Mouse (Mus musculus) thymus, postnatal 10 days (tissue): ENCODE measurements around the gene Gcfc2.

Experiments used
- DNase-seq, 2 experiments: peaks; one replicate each; pipeline ENCODE4 v3.0.0; 2021; ENCODE audit warnings: low spot score in 2 of 2

Gcfc2 gene

DNA sequence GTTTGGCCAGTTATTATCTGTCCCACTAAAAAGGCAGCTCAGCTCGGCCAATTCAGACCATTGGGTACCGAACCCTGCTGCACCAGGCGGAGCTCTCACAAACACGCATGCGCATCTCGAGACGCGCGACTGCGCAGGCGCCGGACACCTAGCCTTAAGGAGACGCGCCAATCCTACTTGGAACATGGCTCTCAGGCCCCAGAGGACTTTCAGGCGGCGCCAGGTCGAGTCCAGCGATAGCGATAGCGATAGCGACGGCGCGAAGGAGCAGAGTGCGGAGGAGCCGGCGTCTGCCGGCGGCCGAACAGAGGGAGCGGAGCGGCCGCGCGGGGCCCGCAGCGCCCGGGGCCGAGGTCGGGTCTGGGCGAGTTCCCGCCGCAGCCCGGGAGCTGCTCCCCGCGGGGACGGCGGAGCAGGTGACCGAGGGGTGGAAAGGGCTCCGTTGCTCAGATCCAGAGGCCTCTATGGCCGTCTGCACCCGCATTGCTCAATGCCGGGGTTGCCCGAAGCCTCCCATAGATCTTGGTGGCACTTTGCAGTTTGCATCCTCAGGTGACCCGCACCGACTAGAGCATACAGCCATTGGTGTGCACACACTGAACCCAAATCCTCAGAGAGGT is at the start of gene Gcfc2:
Gene Gcfc2 (plus strand): TSS at position 147 of the 620 bp plus-strand sequence.
- peak; percentile 79 to 93 for DNase-seq

DNA sequence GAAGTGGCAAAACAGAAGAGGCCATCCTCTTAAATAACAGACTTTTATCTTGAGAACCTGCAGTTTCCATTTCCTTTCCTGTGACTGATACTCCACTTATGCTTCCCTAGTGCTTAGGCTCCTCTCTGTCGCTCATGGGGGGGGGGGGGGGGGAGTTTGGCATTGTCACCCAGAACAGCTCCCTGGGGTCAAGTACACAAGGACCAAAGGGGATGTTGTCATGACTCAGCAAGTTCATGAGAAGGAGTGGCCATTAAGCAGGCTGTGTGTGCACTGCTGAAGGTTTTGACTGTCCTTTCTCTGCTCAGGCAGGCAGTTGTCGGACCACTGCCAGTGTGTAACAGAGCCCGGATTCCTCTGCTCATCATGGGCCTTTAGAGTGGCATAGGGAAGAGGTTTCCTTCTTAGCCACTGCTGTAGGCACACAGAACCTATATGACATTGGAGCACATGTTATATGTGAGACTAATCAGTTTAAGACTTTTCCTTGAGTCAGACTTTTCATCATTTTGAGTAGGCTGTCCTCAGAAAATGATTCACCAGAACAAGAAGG is 27.7 kb upstream of the Gcfc2 start:
- no peak for DNase-seq

DNA sequence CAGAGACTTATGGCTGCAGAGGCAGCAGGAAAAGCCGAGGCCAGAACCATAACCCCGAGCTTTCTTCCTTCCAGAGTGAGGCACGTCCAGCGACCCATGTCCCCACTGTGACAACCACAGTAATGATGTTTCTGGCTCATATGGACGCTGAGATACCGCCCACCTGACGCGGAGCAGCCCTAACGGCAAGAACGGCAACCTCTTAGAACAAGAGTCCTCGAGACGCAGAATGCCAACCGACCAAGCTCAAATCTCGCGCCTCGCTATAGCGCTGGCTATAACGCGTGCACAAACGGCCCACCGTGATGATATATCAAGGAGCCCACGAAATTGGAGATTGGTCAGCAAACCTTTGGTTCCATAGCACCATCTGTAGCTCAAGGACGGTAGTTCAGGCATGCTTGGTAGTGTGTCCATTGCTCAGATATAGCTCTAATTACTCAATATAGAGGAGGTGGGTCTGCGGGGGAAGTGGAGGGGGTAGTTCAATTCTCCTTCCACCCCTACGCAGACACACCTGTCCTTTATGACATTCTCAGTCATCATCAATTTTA is 13.1 kb upstream of the Gcfc2 start:
- no peak for DNase-seq

DNA sequence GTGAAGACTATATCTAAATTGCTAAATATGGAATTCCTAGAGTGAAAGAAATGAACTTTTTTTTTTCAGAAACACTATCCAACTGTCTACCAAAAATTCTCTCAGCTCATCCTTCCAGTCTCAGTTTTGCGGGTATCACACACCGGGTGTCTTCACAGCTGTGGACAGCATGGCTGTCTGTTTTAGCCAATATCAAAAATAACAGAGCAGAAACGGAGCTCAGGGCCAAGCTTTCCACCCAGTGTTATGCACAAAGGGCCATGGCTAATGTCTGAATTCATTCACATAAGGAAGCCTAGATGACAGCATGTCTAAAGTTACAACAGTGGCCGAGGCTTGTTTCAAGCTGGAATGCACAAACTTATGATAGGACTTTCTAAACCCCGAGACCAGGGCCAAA is 12.2 kb upstream of the Gcfc2 start:
- DNase-seq = no peak

DNA sequence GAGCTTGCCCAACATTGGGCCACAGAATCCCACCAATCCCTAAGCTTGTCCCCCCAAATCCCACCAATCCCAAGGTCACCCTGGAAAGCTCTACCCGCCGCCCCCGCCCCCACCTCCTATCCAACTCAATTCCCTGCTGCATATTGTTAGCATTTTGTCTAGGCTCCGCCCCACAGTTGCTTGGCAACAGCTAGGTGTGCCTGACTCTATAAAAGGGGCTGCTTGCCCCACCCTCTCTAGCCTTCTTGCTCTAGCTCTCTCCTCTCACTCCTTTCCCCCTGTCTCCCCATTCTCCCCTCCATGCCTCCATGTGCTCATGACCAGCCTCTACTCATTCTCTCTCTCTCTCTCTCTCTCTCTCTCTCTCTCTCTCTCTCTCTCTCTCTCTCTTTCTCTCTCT is 11.8 kb upstream of the Gcfc2 start:
- DNase-seq = no peak

DNA sequence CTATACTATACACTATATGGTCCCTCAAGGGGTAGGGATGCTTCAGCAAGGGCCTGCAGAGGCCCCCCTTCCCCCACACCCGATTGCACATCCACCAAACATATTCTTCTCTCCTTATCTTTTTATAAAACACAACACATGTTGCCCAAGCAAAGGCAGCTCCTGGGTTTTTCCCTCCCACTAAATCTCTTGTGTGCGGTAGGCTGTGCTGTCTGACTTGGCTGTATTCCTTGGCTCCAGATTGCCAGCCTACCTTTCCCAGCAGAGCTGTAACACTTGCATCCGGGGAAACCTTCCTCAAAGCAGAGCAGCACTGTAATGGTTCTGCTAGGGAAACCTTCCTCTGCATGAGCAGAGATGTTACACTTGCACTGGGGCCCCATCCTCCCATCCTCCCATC is 11.3 kb upstream of the Gcfc2 start:
- no peak for DNase-seq

DNA sequence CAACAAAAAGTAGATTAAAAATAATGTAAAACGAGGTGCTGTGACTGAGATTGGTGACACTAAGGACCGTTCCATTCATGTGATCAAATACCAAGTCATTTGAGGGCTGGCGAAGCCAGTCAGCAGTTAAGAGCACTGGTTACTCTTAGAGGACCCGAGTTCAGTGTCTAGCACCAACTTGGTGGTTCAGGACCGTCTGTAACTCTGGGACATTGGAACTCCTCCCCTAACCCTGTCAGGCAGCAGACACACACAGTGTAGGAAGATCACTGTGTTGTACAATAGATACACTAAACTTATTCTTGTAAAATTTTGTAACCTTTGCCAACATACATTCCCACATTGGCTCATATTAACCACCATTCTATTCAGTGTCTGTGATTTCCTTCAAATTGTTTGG is 835 bp downstream of the Gcfc2 start:
- DNase-seq = no peak

DNA sequence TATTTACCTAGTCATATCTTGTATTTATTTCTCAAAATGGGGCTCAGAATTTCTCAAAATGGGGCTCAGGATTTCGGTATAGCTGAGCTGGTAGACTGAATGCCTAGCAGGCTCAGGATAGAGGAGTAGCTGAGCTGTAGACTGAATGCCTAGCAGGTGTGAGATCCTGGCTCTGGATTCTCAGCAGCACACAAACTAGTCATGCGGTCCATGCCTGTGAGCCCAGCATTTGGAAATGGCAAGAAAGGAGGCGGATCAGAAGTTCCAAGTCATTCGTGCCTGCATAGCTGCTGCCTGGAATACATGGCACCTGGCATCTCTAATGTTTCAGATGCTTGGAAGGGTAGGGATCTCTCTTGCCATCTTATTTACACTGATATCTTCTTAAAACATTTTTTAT is 5.9 kb downstream of the Gcfc2 start:
- no peak for DNase-seq

DNA sequence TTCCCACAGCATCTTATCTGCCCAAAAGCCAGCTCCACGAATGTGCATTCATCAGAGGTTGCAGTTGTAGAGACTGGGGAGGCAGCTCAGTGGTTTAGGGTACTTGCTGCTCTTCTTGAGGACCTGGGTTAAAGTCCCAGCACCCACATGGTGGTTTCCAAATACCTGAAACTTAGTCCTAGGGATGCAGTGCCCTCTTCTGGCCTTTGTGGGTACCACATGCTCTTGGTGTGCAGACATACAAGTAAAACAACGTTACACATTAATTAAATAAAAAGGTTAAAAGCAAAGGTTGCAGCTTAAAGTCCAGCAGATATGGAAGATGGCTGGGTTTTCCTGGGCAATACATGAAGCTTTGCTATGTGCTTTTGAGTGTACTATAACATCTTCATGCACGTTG is 9.8 kb downstream of the Gcfc2 start:
- no peak for DNase-seq

DNA sequence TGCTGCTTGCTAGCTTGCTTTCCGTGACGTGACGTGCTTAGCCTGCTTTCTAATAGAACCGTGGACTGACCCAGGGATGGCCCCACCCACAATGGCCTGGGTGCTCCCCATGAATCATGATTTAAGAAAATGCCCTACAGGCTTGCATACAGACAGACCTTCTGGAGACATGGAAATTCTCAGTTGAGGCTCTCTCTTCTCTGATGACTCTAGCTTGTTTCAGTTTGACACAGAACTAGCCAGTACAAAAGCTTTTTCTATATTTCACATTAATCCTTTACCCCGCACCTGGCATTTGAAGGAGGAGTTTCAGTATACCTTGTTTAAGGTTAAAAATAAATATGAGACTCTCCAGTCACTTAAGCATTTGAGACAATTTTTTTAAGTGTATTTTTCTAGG is 18.2 kb downstream of the Gcfc2 start:
- DNase-seq = no peak

DNA sequence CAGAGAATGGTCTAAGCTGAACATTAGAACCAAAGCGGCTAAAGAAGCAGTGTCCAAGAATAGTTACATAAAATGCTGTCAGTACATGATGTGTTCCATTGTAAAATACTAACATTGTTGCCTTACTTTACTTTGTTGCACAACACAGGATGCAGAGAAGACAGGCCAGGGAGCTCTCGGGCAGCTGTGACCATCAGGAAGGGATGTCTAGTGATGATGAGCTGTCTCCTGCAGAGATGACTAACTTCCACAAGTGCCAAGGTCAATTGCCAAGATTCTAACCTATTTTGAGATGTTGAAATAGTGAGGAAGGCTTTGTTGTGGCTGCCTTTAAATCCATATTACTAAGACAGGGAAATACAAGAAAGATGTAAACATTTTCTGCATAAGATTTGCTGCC is 19.8 kb downstream of the Gcfc2 start:
- DNase-seq = no peak

DNA sequence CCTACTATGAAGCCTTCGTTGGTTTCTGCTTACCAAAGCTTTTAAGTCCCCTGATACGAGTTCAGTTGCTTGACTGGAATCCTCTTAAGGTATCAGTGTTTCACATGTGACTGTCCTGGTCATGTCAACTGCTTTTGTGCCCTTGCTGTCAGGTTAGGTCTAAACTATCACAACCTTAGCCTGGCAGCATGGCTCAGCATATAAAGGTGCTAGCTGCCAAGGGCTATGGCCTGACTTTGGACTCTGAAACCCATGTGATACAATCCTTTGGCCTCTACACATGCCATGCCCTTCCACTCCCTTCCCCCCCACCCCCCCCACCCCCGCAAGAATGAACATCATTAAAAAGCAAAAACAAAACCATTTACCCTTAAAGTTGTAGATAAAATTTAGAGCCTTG is 21.0 kb downstream of the Gcfc2 start:
- no peak for DNase-seq

DNA sequence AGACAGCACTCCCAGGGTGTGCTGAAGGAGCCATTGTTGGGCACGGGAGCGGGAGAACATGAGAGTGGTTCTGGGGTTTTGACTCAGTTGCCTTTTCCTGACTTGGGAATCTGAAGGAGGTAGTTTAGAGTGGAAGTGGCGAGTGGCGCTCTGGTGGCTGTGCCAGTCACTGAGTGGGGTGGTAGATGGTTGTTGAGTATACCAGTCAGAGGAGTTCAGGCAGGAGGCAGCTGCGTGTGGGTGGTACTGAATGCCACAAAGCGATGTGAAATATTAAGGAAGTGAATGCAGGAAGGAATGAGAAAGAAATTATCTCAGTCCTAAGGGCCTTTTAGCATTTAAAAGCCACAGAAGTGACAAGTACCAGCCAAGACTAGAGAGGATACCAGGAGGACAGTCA is 23.4 kb downstream of the Gcfc2 start:
- no peak for DNase-seq

DNA sequence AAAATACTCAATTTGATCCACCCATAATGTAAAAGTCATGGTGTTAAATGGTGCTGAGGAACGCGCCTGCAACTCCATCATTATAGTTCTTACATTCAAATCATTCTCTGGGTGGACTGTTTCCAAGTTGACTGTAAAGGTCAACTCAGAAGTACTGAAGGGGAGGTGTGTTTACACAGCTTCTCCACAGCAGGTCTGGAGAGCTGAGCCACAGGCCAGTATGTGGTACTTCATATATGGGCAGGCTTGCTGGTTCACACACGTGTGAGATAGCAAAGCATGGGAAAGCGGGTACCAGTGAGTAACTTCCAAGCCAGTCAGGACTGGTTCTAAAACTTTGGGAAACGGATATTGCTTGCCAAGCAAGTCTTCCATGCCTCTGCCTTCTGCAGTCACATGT is 31.7 kb downstream of the Gcfc2 start:
- DNase-seq = no peak

DNA sequence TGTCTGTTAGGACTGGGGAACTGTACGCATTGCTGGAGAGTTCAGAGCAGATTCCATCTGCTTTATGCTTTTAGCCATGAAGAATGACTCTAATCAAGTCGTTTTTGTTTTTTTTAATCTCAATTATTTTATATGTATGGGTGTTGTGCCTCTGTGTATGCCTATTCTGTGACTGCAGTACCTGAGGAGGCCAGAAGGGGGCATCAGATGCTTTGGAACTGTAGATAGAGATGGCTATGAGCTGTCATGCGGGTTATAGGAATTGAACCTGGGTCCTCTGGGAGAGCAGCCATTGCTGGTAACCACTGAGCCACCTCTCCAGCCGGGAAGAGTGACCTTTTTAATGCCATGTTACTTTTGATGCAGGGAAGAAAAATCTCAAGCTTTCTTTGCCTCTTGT is 32.9 kb downstream of the Gcfc2 start:
- DNase-seq = no peak

DNA sequence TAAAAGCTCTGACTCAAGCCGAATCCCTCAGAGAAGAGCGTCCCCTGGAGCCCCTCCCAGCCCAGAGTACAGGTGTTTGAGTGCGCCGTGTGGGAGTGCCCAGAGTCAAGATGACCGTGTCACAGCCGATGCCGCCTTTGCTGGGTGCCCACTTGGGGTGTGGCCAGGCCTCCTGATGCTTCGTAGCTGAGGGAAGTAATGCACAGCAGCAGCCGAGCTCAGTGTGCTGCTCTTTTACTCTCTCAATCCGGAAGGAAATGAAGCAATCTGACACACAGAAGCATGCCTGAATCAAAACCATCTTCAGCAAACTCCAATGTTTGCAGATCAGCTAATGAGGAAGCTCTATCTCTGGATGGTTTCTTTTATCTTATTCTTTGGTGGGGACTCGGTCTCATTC is 34.5 kb downstream of the Gcfc2 start:
- DNase-seq = no peak

DNA sequence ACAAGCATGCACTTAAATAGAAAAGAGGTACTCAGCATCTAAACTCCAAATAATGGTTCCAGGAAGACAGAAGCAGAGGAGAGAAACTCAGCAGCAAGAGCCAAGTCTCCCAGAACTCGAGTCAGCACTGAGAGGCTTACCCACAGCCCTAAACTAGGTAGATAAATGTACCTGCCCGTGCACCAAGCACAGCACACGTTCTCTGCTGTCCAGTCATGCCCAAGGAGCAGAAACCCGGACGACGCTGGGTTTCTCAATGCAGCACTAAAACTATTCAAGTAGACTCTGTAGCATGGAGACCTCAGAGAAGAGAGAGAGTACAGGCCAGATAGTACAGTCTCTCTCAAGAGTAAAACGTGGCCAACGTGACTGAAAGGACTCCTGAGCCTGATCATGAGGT is 36.4 kb downstream of the Gcfc2 start:
- DNase-seq = no peak

DNA sequence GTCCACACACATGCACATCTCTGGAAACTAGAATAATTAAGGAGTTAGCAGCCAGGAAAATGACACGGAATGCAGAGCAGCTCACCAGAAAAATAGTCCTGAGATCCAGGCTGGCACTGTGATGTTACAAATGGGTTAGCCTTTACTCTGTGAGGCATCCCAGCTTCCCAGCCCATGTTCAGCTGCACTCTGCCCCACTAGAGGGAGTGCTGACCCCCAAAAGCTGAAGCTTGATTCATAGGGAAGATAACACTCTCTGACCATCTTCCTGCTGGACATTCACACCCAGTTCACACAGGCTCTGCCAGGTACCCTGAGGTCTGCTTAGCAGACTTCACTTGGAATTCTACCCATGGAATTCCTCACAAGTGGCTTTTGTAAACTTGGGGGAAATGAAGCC is 36.8 kb downstream of the Gcfc2 start:
- DNase-seq = no peak

DNA sequence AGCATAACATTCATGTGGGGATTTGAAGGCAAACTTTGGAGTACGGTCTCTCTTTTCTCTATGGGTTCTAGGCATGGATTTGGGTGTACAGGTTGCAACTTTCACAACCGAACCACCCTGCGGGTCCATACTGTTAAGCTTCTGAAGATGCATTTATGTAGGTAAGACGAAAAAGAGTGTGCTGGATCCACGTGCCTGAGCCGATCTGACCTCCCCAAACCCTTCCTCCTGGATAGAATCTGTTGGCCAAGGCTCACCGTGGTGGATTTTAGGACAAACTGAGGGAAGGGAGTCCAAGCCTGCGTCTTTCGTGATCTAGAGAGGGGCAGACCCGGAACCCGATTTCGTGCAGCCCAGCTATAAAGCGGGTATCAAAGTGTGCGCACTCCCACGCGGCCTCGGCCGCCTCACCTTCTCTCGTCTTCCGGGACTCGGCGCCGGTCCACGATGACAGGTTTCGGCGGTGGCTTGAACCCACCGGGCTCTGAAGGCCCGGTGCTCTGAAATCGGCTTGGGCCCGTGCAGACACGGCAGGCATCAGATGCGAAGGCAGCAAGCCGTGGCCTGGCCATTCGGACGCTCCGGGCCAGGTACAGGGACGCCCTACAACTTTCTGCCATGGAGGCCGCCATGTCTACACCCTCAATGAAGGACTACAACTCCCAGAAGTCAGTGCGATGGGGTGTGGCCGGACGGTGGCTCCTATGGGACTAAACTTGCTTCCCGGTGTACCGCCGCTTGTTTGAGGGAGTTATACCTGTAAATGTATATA is 42.0 kb downstream of the Gcfc2 start, which contains the start of gene Mrpl19:
Gene Mrpl19 (minus strand): TSS at position 663 of the 772 bp plus-strand sequence.
- DNase-seq = peak; percentile 87 to 92

DNA sequence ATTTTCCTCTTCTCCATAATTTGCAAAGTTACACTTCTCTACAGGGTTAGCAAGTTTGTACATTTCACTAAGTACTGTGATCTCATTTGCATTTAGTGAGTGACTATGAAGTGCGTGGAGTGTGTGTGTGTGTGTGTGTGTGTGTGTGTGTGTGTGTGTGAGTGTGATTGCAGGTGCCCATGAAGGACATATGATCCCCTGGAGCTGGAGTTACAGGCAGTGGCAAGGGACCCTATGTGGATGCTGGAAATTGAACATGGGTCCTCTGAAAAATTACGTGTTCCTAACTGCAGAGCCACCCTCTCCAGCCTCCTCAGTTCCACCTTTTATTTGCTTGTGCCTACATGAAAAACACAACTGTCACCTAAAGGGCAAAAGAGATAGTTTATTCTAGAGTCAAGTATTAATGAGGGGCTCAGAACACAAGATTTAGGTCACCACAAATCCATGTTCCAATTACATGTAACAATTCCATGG is 42.6 kb downstream of the Gcfc2 start:
- DNase-seq = no peak

DNA sequence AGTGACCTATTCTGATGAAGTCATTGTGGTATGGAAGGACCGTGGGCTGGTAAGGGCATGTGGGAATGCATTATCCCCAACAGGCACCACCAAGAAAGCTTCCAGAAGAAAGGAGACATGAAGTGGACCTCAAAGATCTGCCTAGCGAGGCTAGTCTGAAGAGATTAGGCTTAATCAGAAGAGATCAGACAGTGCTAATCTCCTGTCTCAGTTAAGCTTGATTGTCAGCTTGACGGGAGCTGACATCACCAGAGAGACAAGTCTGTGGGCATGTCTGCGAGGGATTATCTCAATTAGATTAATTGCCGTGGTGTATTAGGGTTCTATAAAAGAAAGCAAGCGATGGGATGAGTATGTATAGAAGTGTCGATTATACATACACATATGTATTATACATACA is 47.7 kb downstream of the Gcfc2 start:
- DNase-seq = no peak

DNA sequence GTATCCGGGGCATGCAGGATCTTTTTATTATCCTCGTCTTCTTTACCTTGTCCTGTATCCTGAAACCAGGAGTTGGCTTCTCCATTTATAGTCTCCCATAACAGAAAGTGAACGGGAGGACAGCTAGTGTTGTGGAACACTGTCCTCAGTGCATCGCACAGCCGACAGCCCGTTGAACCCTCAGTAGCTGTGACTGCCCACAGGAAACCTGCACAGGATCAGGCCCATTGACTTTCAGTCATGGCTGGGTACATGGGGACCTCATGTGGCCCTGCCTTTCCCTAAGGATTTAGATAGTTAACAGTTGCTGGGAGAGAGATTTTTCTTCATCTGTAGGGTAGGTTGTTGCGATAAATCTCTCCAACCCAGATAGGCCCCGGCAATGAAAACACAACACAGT is 49.1 kb downstream of the Gcfc2 start:
- no peak for DNase-seq
